Mouse (Mus musculus) midbrain, postnatal 0 days (tissue): Measurements from ENCODE around the gene Celsr1. TPM values are rescaled to one million over a fixed set of nuclear protein-coding genes. Genes with fewer than 3 reads are reported as not detected.

Experiments used
- ATAC-seq: fragments of 200-750 bp; cut with Nextera tagmentation; 2 replicates; pipeline ENCODE4 v1.8.0; 2017; ENCODE audit warnings: moderate number of reproducible peaks, mild to moderate bottlenecking, moderate TSS enrichment, moderate library complexity; ENCODE audit not compliant: low FRiP score
- DNase-seq: peaks from one replicate; pipeline ENCODE4 v3.0.0-alpha.2; 2015; ENCODE audit warnings: low spot score
- H3K27ac ChIP-seq: fragments of 300-500 bp; sonication (generic); 2 replicates; pipeline ENCODE4 v1.5.1; 2014; ENCODE audit warnings: low read depth, mild to moderate bottlenecking, low read length, mixed read lengths
- H3K27me3 ChIP-seq: fragments of 300-500 bp; sonication (generic); 2 replicates; pipeline ENCODE4 v1.6.1; 2014; ENCODE audit warnings: low read length, control low read depth, mixed read lengths; ENCODE audit not compliant: insufficient read depth
- H3K36me3 ChIP-seq: fragments of 300-500 bp; sonication (generic); 2 replicates; pipeline ENCODE4 v1.6.1; 2014; ENCODE audit warnings: low read length, control low read depth, mixed read lengths; ENCODE audit not compliant: insufficient read depth
- H3K4me1 ChIP-seq: fragments of 300-500 bp; sonication (generic); 2 replicates; pipeline ENCODE4 v1.6.1; 2014; ENCODE audit warnings: mild to moderate bottlenecking, control low read depth, antibody characterized with exemption, low read length, mixed read lengths; ENCODE audit not compliant: insufficient read depth
- H3K4me2 ChIP-seq: fragments of 300-500 bp; sonication (generic); 2 replicates; pipeline ENCODE4 v1.6.1; 2014; ENCODE audit warnings: low read depth, mild to moderate bottlenecking, low read length, mixed read lengths; ENCODE audit not compliant: poor library complexity, severe bottlenecking
- H3K4me3 ChIP-seq: fragments of 300-500 bp; sonication (generic); 2 replicates; pipeline ENCODE4 v1.5.1; 2014; ENCODE audit warnings: low read depth, mild to moderate bottlenecking, low read length, moderate library complexity
- H3K9ac ChIP-seq: fragments of 300-500 bp; sonication (generic); replicated peaks from 2 replicates; pipeline ENCODE4 v1.6.1; 2014; ENCODE audit warnings: mild to moderate bottlenecking, low read length, moderate library complexity, mixed read lengths; ENCODE audit not compliant: poor library complexity, severe bottlenecking
- H3K9me3 ChIP-seq: fragments of 300-500 bp; sonication (generic); 2 replicates; pipeline ENCODE4 v1.6.1; 2016; ENCODE audit warnings: low read length, control low read depth
- CTCF ChIP-seq: IDR thresholded peaks from 2 replicates; pipeline ENCODE4 v1.5.1; 2016; ENCODE audit warnings: antibody characterized with exemption, mild to moderate bottlenecking
- WGBS: fragments of 180-500 bp; shearing (Covaris S2); extraction: QIAGEN DNeasy Blood & Tissue Kit; methylation state at CpG from one replicate; pipeline ENCODE4 v1.1.7; 2014; 5-methylcytosine and 5-hydroxymethylcytosine counted together
- polyA plus RNA-seq: library from polyadenylated mRNA; unstranded; fragments of >200 nt; fragmentation: Nextera tagmentation; extraction: Ambion mirVana; gene quantifications from 2 replicates; pipeline ENCODE4 v1.2.1, GENCODE M21; 2015
- total RNA-seq: library from RNA; depleted of rRNA; stranded (reverse); fragments of >200 nt; gene quantifications from 2 replicates; pipeline ENCODE4 v1.2.3, GENCODE M21; 2014

Gene Celsr1
- total and polyA plus RNA-seq, 2 experiments from 2014 or later, result 0.79 to 15.0 TPM

DNA sequence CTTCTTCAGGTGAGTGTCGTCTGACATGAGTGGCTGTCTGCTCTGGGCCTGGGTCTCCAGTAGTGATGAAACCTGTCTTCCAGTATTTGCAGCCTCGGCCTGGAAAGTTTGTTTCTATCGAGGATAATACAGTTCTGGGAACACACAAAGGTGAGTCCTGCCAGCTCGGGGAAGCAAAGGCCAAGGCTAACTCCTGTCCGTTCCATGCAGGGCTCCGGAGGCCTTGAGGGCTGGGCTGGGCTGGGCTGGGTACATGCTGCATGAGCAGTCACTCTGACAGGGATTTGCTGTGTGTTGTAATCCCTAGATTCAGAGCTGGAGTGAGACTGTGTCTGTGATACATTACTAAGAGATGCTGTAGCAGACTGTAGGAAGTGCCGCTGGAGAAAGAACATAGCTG, 139.7 kb downstream of the Celsr1 start:
- H3K9me3 ChIP-seq, result no peaks in the 10 kb centered on the region
- no peak overlapping the region for H3K4me2 ChIP-seq
- no peak for TF ChIP-seq CTCF
- no peaks in the 10 kb centered on the region for H3K4me1 ChIP-seq
- ATAC-seq (no peak), DNase-seq (no peak)
- H3K9ac ChIP-seq, result no peak overlapping the region
- WGBS, result 91% methylated on average over 7 of the region's 7 CpGs
- H3K4me3 ChIP-seq, result no peak overlapping the region
- H3K27ac ChIP-seq, result no peak overlapping the region
- peaks cover 61% of the 10 kb centered on the region for H3K36me3 ChIP-seq
- H3K27me3 ChIP-seq, result no peaks in the 10 kb centered on the region

DNA sequence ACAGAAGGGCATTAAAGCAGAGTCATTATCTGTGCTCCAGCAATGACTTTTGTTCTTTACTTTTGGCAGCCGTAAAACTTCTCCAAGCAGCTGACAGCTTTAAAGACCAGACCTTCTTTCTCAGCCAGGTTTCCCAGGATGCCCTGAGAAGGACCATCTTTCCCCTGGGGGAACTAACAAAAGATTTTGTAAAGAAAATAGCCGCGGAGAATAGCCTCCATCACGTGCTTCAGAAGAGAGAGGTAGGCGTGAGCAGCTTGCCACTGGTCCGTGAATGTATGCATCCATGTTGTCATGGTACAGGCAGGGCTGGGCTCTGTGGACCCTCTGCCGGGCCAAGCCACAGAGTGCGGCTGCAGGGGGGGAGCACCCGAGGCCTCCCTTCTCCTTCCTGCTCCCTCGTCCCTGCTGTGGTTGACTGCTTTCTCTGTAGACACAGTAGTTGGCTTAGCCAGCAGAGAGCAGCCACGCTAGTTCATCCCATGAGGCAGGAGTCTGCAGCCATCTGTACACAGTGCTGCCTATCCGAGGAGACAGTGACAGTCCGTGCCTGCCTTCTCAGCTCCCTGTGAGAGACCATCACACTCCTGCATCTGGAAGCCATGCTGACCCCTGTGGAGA, 141.0 kb downstream of the Celsr1 start:
- Histone ChIP-seq H3K27ac (no peak overlapping the region), H3K4me3 (no peak overlapping the region), H3K36me3 (peaks cover 58% of the 10 kb centered on the region), H3K4me2 (no peak overlapping the region), H3K27me3 (no peaks in the 10 kb centered on the region), H3K4me1 (no peaks in the 10 kb centered on the region), H3K9ac (no peak overlapping the region), H3K9me3 (no peaks in the 10 kb centered on the region)
- DNase-seq (peak; percentile 71), ATAC-seq (peak; percentile 59)
- WGBS, result 53% methylated on average over 13 of the region's 13 CpGs
- no peak for TF ChIP-seq CTCF

DNA sequence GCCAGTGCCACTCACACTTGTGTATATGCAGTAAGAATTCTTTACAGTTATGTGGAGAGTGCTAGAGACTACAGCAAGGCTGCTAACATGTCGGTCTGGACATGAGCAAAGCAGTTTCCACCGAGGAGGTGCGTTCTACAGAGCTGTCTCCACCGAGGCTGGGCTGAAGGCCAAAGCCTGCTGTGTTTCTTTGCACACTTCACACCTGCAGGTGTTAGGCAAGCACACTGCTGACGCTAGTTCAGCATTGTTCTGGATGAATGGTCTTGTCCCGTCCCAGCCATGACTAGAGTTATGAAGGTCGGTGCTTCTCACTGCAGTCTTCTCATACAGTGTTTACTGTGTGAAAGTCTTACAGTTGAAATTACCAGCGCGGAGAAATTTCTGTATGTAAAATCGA, 141.6 kb downstream of the Celsr1 start:
- TF ChIP-seq CTCF, result no peak
- H3K27ac ChIP-seq, result no peak overlapping the region
- no peak overlapping the region for H3K4me3 ChIP-seq
- H3K9ac ChIP-seq, result no peak overlapping the region
- no peaks in the 10 kb centered on the region for H3K9me3 ChIP-seq
- no peak overlapping the region for H3K4me2 ChIP-seq
- DNase-seq (peak; percentile 58), ATAC-seq (no peak)
- H3K4me1 ChIP-seq, result no peaks in the 10 kb centered on the region
- no peaks in the 10 kb centered on the region for H3K27me3 ChIP-seq
- WGBS, result 70% methylated on average over 10 of the region's 10 CpGs
- H3K36me3 ChIP-seq, result peaks cover 52% of the 10 kb centered on the region

DNA sequence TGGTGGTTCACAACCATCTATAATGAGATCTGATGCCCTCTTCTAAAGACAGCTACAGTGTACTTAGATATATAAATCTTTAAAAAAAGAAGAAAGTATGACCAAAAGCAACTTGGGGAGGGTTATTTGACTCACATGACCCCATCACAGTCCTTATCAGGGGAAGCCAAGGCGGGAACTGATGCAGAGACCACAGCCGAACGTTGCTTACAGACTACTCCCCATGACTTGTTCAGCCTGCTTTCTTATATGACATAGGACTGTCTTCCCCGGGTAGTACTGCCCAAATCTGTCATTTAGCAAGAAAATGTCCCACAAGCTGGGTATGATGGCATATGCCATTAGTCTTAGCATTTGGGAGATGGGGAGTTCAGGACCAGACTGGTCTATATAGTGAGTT, 144.3 kb downstream of the Celsr1 start:
- Histone ChIP-seq H3K4me2 (no peak overlapping the region), H3K9ac (no peak overlapping the region), H3K9me3 (no peaks in the 10 kb centered on the region), H3K4me3 (no peak overlapping the region), H3K4me1 (no peaks in the 10 kb centered on the region), H3K36me3 (peaks cover 48% of the 10 kb centered on the region), H3K27me3 (no peaks in the 10 kb centered on the region), H3K27ac (no peak overlapping the region)
- WGBS, result 97% methylated on average over 4 of the region's 4 CpGs
- TF ChIP-seq CTCF, result no peak
- DNase-seq, result no peak
- no peak for ATAC-seq

DNA sequence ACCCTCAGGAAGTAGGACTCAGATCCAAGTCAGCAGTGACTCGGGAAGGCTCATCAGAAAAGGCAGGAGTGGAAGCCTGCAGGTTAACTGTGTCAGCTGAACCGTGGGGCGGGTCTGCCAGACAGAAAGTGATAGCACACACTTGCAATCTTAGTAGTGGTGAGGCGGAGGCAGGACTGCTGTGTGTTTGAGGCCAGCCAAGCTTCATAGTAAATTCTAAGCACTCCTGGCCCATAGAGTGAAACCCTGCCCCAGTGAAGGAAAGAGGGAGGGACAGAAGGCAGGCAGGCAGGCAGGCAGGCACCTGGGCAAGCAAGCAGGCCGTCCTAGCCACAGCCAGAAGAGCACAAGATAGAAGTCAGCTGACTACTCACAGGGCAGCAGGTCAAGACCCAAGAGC, 148.0 kb downstream of the Celsr1 start:
- Histone ChIP-seq H3K36me3 (peaks cover 34% of the 10 kb centered on the region), H3K27me3 (no peaks in the 10 kb centered on the region), H3K27ac (no peak overlapping the region), H3K4me3 (no peak overlapping the region), H3K9me3 (no peaks in the 10 kb centered on the region), H3K9ac (no peak overlapping the region), H3K4me1 (no peaks in the 10 kb centered on the region), H3K4me2 (no peak overlapping the region)
- ATAC-seq (no peak), DNase-seq (no peak)
- no peak for TF ChIP-seq CTCF
- WGBS, result 95% methylated on average over 5 of the region's 5 CpGs

DNA sequence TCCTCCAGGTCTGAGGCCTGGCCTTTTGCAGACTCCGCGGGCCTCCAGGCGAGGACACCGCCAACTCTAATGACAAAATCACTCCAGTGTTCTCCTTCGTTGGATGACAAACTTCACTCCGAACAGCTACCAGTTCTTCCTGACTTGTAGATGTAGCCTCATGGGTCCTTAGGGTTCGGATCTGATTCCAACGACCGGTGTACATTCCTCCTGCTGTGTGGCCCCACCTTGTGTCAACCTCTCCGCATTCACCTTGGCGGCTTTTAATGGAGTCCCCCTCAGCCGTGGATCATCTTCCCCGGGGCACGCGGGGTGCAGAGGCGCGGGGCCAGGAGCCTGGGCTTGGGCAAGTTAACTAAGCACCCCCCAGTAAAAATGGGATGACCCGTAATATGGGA, 154.1 kb downstream of the Celsr1 start:
- ATAC-seq (peak; percentile 36; the same call in 1 of the 2 replicates), DNase-seq (no peak)
- peak overlapping the region; percentile 83 for H3K9ac ChIP-seq
- H3K4me1 ChIP-seq, result peaks cover 6% of the 10 kb centered on the region; the same call in 1 of the 2 replicates
- H3K27me3 ChIP-seq, result no peaks in the 10 kb centered on the region
- H3K4me3 ChIP-seq, result peak overlapping the region; percentile 76
- TF ChIP-seq CTCF, result no peak
- H3K9me3 ChIP-seq, result no peaks in the 10 kb centered on the region
- 2% methylated on average over 18 of the region's 18 CpGs for WGBS
- peak overlapping the region; percentile 94 for H3K27ac ChIP-seq
- H3K4me2 ChIP-seq, result peak overlapping the region; percentile 92
- peaks cover 15% of the 10 kb centered on the region; the same call in 1 of the 2 replicates for H3K36me3 ChIP-seq
